Mouse (Mus musculus) ovary, postnatal 14 days (tissue): ENCODE results near the gene Fam120a.

Experiments
- DNase-seq: peaks from one replicate; pipeline ENCODE4 v3.0.0; 2022; ENCODE audit warnings: low spot score

Fam120a gene

DNA sequence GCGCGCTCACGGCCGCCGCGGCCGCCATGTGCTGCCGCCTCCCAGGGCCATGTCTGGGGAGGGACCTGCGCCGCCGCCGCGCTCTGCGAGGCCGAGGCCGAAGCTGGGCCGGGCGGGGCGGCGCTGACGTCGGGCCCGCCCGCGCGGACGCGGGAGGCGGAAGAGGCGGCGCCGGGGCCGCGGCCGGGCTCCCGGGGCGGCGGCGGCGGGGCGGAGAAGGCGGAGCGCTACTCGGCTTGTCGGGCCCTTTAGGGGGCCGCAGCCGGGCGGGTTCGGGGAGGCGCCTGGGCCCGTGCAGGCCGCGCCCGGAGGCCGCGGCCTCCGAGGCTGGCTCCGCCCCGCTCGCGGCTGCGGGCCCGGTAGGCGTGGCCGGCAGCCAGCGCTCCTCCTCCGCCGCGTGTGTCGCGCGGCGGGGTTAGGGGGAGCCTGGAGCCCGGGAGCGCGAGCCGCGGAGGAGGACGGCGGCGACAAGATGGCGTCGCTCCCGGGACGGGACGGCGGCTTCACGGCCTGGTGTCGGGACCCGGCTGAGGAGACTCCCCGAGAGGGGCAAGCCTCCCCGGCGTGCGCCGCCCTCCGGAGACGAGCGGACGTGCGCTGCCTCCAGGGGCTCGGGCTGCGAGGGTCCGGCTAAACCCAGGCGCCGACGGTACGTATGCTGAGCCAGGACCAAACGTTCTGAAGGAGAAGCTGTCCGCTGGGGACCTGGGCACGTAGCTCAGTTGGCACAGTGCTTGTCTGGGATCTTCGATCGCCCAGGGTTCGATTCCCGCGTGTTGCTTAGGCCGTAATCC, at the start of gene Fam120a:
Gene Fam120a, minus strand, starts transcription at position 62 of the 794 bp plus-strand sequence.
- DNase-seq: peak; percentile 74

DNA sequence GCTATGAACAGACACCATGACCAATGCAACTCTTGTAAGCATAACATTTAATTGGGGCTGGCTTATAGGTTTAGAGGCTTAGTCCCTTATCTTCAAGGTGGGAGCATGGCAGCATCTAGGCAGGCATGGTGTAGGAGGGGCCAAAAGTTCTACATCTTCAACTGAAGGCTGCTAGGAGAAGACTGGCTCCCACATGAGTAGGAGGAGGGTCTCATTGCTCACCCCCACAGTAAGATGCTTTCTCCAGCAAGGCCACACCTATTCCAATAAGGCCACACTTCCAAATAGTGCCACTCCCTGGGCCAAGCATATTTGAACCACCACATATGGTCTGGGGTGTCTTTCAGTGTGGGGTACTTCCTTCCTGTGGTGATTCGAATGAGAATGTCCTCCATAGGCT, 49.6 kb upstream of the Fam120a start:
- no peak for DNase-seq

DNA sequence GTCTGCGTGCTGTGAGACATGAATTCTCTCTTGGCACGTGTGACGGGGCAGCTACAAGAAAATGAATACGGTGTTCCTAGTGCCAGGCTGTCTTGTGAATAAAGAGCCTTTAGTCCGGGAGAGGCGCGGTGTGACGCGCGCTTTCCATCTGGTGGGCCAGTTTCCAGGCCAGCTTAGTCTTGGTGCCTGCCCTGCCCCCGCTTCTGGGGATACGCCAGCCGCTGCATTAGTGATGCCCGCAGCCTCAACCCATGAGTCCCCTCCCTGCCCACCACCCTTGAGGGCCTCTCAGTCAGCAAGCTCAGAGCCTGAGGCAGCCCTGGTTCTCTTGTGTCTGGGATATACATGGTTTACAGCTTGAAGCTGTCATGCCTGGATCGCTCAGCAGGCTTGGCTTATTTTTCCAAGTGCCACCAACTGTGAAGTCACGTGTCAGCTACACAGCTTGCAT, 48.5 kb upstream of the Fam120a start:
- DNase-seq: peak; percentile 31

DNA sequence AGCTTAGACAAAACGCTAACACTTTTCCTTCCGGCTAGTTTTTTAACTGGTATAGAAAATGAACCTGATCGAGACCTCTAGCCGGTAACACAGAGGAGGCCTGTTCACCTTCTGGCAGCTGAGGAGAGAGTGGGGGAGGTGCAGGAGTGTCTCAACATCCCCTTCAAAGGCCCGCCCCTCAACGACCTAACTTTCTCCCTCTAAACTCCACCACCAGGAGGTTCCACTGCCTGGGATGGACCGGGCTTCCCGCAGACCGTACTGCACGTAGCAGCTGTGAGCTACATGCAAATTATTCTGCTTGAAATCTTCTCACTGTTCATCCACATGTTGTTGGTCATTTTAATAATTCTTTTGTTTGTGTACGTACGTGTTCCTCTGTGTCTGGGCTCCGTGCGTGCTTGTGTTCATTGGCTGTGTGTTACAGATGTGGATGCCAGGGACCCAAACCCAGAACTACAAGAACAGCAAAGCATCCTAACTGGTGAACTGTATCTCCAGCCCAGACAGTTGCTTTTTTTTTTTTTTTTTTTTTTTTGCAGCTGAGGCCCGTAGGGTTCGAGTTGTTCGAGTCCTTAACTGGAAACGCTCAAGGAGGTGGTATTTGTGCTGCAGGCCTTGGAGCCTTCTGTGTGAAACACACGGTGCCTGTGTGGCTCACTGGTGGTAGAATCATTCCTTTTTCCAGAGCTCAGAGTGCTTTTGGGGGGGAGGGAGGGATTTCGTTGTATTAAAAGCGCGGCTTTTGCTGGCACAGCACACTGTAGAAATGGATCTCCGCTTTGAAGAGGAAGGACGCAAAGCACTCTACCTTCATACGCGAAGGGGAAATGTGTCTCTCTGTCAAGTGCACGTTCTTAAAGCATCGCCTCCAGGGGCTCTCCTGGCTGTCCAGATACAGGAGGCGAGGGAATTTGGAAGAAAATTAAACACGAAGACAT, 47.8 kb upstream of the Fam120a start:
- DNase-seq: no peak

DNA sequence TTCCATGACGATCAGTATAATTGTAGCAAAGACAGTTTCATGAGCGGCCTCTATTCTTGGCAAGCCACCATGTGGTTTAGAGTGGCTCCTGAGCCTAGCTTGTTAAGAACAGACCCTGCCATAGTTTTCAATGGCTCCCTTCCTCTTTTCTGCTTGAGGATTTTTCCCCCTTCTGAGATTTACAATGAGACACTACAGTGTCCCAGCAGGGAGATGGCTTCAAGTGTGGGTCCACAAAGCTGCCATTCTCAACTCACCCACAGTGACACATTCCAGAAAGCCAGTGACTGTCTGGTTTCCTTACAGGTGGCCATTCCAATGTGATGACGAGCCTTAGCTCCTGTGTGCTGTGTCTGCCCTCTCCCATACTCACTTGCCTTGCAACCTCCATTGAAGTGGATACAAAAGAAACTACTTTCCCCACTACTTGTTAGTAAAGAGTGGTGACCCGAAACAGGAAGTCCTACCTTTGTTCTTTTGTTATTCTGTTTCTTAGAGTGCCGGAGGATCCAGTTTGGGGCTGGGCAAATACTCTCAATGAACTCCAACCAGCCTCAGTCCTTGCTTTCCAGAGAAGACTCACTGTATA, 45.5 kb upstream of the Fam120a start:
- no peak for DNase-seq

DNA sequence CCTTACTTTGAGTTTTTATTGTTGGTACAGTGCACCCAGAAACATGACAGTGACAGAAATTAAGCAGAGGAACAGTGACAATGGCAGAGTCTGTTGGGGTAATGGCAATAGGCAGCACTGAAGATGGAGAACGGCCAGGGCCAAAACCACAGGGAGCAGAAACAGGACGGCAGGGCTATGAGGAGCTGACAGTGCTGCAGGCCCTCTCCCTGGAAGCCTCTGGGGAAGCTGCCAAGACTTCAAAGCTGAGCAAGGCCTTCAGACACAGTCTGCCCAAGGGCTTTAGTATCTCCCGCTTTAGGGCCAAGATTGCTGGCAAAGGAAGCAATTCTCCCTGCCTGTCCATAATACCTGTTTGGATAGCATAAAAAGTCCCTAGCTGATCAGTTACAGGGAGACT, 33.9 kb upstream of the Fam120a start:
- no peak for DNase-seq

DNA sequence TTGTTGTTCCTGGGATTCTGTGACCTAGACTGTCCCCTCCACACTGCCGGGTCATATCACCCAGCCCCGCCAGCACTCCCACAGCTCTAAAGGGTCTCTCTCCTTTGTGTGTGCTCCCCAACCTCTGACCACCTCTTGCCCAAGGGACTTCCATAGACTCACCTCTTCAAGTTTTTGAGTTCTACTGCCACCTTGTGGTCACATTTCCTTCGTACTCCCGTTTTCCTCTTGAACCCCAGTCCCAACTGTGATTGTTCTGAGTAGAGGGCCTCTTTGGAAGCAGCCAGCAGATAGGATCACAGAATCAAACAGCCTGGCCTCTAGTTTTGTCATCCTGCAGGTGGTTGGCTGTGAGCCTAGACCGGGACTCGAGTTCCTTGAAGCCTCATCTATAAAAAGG, 30.8 kb upstream of the Fam120a start:
- DNase-seq: peak; percentile 71

DNA sequence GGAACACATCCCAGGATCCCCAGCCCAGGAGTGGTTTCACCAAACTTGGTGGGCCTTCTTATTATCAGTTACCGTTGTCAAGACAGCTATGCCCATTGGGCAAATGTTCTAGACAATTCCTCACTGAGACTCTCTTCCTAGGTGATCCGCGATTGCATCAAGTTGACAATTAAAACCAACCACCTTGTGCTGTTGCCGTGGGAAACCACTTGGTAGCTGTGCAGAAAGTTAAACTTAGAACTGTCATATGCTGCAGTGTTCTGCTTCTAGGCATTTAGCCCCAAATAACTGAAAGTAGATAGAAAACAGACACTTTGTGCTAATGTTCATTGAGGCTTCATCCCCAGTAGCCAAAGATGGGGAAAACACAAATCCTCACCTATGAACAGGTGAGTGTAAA, 28.9 kb upstream of the Fam120a start:
- DNase-seq: no peak

DNA sequence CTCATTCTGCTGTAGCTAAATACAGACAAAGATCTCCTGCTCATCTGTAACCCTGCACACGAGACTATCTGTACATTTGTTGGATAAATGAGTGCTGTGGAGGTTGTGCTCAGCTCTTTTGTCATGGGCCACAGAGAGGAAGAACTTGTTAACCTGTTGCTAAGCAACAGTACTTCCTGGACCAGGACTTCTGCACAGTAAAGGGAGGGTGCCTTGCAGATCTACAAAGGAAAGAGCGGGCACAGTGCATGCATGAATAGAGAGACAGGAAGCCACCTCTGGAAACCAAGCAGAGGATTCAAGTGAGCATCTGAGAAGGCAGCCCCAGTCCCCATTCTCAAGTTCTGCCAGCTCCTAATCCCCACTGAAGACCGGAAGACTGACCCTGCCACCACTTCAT, 27.1 kb upstream of the Fam120a start:
- no peak for DNase-seq

DNA sequence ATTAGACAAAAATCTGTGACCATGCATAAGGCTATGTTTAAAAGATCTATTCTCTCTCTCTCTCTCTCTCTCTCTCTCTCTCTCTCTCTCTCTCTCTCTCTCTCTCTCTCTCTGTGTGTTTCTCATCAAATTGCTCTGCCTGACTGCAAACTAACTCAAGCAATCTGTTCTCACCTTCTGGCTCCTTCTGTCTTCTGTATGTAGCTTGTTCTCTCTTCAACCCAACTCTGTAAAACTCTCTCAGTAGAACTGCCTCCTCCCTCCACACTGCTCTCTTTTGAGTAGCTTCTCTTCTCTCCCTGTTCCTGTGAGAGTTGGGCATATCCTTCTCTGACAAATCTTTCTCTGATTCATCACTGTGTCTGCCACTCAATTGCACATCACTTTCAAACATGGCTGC, 25.1 kb upstream of the Fam120a start:
- no peak for DNase-seq

DNA sequence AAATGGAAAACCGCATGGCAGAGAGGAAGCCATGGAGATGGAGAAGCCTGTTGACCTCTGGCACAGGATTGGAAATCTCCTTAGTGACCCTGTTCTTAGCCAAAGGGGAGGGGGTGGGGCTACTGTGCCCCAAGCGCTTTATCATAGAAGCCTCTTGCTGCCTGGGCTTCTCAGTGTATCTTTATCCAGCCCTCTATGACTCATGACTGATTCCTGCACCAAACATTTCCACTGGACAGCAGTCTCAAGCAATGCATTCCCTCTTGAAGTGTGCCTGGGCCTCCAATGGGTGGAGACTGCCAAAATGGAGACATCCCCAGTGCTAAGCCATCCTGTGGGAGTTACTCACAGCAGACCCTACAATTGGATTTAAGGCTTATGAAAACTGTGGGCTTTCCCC, 22.3 kb upstream of the Fam120a start:
- no peak for DNase-seq

DNA sequence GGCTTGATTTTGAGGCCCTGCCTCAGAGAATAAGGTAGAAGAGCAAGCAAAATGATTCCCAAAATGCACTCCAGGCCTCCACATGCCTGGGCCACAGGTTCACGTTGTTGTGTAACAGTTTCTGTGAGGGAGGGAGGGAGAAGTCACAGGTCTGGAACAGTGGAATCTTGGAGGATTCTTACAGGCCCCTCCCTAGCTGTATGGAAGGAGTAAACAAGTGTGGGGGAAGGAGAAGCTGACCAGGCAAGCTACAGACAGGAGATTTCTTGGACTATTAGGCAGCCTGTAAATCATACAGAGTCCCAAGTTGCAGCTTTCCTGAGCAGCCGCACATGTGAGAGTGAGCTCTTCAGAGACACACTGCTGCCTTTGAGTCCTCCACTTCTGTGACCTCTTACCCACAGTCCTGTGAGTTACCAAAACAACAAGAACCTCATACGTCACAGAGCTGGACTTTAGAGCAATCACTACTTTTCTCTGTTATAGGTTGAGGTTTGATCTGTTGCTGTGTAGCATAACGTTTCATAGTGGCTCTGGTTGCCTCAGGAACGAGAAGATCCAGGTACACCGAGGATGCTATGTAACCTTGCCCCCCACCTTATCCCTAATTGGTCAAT, 14.8 kb upstream of the Fam120a start:
- no peak for DNase-seq

DNA sequence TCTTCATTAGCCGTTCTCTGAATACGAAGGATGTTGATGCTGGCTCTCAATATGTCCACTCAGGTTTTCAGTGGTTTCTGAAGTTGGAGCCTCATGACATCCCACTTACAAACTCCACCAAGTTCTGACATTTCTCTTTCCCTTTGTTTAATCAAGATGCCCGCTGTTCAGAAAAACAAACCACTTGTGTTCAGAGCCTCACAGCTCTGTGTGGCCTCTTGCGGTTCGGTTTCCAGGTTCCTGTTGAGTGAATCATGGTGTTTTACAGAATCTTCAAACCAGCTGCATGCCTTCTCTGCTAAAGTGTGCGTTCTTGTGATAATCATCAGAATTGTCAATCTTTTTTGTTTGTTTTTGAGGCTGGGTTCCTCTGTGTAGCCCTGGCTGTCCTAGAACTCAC, 11.3 kb upstream of the Fam120a start:
- DNase-seq: no peak

DNA sequence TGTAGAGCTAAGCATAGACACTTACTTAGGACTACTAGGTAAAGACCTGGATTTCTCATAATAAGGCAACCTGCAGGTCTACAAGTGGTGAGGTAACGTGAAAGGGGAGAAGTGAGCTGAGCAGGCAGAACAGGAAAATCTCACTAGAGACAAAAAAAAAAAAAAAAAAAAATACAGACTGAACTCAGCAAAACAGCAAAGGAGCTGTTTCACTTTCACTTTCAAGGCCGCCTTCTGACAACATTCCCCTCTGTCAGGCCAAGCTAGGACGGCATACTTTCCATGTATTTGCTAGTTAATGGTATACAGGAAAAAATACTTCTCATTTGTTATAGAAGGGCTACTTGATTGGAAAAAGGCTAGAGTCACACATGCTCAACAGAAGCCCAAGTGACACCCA, 10.0 kb upstream of the Fam120a start:
- no peak for DNase-seq

DNA sequence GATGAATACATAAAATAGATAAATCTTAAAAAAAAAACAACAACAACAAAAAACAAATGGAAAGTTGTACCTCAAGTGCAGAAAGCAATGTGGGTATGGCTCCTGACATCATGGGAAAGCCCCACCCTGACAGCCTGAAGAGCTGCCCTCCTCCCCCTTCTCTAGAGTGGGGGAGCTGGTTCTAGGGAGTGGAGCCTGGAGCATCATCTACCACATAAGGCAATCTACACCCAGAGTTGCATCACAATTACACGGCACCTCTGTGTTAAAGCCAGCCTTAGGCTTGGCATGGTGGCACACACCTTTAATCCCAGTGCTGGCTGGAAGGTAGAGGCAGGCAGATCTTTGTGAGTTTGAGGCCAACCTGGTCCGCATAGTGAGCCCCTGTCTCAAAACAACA, 6.9 kb upstream of the Fam120a start:
- DNase-seq: no peak

DNA sequence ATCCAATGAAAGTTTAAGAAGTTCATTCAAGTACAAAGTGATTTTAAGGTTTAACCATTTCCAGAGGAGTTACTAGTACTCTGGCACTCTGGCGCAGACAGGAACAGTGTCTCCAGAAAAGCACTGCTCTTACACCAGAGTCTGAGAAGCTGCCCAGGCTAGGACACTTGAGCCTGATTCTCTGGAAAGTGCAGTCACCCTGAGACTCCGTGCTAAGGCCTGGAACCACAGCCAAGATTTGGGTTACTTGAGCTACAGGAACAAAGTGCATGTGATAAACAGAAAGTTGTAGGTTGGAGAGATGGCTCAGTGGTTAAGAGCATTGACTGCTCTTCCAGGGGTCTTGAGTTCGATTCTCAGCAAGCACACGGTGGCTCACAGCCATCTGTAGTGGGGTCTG, 6.4 kb upstream of the Fam120a start:
- DNase-seq: no peak

DNA sequence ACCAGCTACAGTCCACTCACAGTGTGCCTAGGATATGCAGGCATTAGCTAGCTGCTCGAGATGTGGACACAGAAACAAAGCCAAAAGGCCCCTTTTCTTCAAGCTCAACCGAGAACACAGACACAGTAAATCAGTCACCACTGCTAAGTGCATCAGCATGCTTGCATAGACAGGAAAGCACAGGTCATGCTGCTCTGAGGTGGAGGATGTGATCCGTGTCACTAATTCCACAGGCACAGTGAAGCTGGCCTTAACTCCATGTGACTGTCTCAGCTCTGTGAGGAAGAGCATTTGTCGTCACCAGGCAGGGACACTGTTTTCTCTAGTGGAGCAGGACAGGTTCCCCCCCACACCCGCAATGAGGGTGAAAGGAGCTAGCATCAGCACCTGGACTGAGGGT, 5.4 kb upstream of the Fam120a start:
- DNase-seq: no peak

DNA sequence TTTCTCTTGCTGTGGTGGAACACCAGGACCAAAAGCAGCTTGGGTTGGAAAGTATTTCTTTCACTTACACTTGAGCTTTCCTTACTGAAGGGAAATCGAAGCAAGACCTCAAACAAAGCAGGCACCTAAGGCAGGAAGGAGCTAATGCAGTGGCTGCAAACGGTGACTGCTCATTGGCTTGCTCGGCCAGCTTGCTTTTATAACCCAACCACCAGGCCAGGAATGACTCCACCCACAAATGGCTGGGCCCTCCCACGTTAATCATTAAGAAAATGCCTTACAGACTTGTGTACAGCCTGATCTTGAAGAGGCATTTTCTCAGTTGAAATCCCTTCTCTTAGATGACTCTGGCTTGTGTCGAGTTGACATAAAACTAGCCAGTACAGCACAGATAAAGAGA, 3.2 kb upstream of the Fam120a start:
- DNase-seq: no peak

DNA sequence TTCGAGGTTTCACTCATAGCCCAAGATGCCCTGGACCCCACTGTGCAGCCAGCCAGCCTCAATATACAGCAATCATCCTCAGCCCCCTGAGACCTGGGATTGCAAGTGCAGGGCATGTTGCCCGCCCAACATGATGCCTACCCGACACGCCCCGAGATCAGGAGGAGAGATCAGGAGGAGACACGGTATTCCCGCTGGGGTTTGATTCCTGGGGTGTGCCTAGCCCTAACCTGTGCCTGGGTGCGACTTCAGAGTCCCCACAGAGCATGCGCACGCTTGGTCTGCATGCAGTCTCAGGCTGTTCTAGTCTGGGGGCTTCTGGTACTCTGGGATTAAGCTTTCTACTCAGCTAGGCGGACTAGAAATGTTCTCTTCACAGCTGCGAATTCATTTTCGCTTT, 2.7 kb upstream of the Fam120a start:
- no peak for DNase-seq

DNA sequence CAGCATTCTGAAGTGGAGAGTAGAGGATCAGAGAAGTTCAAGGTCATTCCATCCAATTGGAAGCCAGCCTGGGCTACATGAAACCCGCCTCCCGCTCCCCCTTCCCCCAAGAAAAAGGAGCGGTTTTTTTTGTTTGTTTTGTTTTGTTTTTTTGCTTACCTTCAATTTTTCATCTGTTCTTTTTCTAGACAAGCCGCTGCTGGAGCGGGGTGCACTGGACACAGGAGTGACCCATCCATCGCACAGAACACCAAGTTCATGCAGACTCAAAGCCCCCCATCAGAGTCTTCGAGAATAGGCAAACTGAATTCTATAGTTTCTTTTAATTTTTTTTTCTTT, 902 bp upstream of the Fam120a start:
- no peak for DNase-seq

DNA sequence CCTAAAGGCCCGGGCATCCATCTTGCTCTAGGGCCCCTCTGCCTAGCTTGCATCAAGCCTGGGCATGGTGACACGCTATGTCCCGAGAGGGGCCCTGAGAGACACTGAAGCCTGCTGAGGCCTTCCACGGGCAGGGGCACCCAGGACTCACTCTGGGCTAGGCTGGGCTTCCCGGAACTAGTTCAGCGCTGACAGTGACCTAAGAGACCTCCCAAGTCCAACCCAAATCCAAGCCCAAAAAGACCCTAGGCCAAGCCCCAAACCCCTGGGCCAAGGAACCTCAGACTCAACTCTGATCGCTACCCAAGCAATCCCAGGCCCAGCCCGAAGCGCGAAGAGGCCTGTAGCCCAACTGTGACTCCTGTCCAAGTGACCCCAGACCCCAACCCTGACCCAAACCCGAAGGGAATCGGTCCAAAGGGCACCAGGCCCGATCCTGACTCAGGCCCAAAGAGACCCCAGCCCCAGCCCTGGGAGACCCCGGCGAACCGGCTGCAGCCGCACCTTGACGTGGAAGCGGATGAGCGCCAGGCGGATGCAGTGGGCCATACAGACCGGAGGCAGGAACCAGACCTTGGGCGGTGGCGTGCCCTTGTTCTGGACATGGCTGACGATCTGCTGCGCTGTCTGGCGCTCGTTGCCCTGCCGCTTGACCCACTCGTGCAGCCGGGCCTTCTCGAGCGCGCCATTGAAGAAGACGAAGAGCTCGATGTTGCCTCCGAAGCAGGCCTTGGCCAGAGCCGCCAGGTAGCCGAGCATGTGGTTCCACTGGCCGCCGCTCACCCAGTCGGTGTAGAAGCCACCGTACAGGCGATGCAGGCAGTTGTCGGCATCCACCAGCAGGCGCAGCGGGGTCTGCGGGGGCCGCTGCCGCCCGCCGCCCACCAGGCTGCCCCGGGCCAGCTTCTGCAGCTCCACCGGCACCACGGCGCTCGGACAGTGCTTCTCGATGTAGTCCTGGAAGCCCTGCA, 681 bp downstream of the Fam120a start:
- DNase-seq: peak; percentile 31
